Mouse (Mus musculus): ENCODE measurements around the gene Sphk1. TPM values are rescaled to one million over a fixed set of nuclear protein-coding genes. Genes with fewer than 3 reads are reported as not detected.
A peak's percentile ranks its signal among the peaks of the same experiment; 100 is the strongest.

Gene Sphk1
- total RNA-seq, 2 experiments from 2014 or later = 0.80 to 0.88 TPM

- DNase-seq (ENCODE audit: low spot score) = no peak
Measured at GRCm38 (mm10) chr11:116506151-116506875, 24.4 kb upstream of the Sphk1 start.

- no peak for DNase-seq (ENCODE audit: low spot score)
Measured at GRCm38 (mm10) chr11:116508689-116509088, 22.0 kb upstream of the Sphk1 start.

GRCm38 (mm10) chr11:116511301-116511868 lies 19.3 kb upstream of the Sphk1 start:
- no peak for DNase-seq (ENCODE audit: low spot score)

GRCm38 (mm10) chr11:116512154-116512553 lies 18.6 kb upstream of the Sphk1 start:
- DNase-seq (ENCODE audit: low spot score) = no peak

GRCm38 (mm10) chr11:116512987-116513386 lies 17.7 kb upstream of the Sphk1 start:
- no peak for DNase-seq (ENCODE audit: low spot score)

GRCm38 (mm10) chr11:116513531-116514038 lies 17.1 kb upstream of the Sphk1 start:
- no peak for DNase-seq (ENCODE audit: low spot score)

- DNase-seq (ENCODE audit: low spot score) = no peak
Measured at GRCm38 (mm10) chr11:116515330-116516020, 15.2 kb upstream of the Sphk1 start.

- peak; percentile 25 for DNase-seq (ENCODE audit: low spot score)
Measured at GRCm38 (mm10) chr11:116518482-116518881, 12.2 kb upstream of the Sphk1 start.

GRCm38 (mm10) chr11:116521143-116521542 lies 9.6 kb upstream of the Sphk1 start:
- no peak for DNase-seq (ENCODE audit: low spot score)

GRCm38 (mm10) chr11:116522046-116522445 lies 8.7 kb upstream of the Sphk1 start:
- DNase-seq (ENCODE audit: low spot score) = no peak

- DNase-seq (ENCODE audit: low spot score) = no peak
Measured at GRCm38 (mm10) chr11:116522886-116523698, 7.6 kb upstream of the Sphk1 start.

GRCm38 (mm10) chr11:116523699-116524189 lies 7.0 kb upstream of the Sphk1 start:
- peak; percentile 21 for DNase-seq (ENCODE audit: low spot score)

GRCm38 (mm10) chr11:116528636-116529320 lies 1.9 kb upstream of the Sphk1 start:
- DNase-seq (ENCODE audit: low spot score) = no peak

GRCm38 (mm10) chr11:116531371-116532191 lies 856 bp downstream of the Sphk1 start:
- DNase-seq (ENCODE audit: low spot score) = no peak

- no peak for DNase-seq (ENCODE audit: low spot score)
Measured at GRCm38 (mm10) chr11:116532262-116532809, 1.6 kb downstream of the Sphk1 start.

- DNase-seq (ENCODE audit: low spot score) = peak; percentile 49
Measured at GRCm38 (mm10) chr11:116532810-116533338, 2.1 kb downstream of the Sphk1 start.

GRCm38 (mm10) chr11:116533341-116534153 lies 2.8 kb downstream of the Sphk1 start:
- peak; percentile 18 for DNase-seq (ENCODE audit: low spot score)

- DNase-seq (ENCODE audit: low spot score) = peak; percentile 71
Measured at GRCm38 (mm10) chr11:116534154-116534865, 3.6 kb downstream of the Sphk1 start.

All from gastrocnemius, adult 18-20 months (tissue).